Mouse (Mus musculus) testis, adult 2 months (tissue): ENCODE measurements around the gene D930007J09Rik. TPM values are rescaled to one million over a fixed set of nuclear protein-coding genes. Genes with fewer than 3 reads are reported as not detected.
A peak's percentile ranks its signal among the peaks of the same experiment; 100 is the strongest.

Experiments
- H3K27ac ChIP-seq: fragments of 200-500 bp; 2 replicates; pipeline ENCODE4 v1.5.1; 2012; ENCODE audit warnings: low read depth, low read length; ENCODE audit not compliant: control insufficient read depth, insufficient read depth
- H3K27me3 ChIP-seq: fragments of 200-500 bp; 2 replicates; pipeline ENCODE4 v1.6.1; 2012; ENCODE audit warnings: mild to moderate bottlenecking, low read length, moderate library complexity; ENCODE audit not compliant: control insufficient read depth, insufficient read depth
- H3K36me3 ChIP-seq: fragments of 200-500 bp; 2 replicates; pipeline ENCODE4 v1.6.1; 2012; ENCODE audit warnings: mild to moderate bottlenecking, low read length; ENCODE audit not compliant: control insufficient read depth, insufficient read depth
- H3K4me1 ChIP-seq: fragments of 200-500 bp; 2 replicates; pipeline ENCODE4 v1.6.1; 2012; ENCODE audit warnings: low read length; ENCODE audit not compliant: control insufficient read depth, insufficient read depth
- H3K4me3 ChIP-seq: fragments of 200-500 bp; 2 replicates; pipeline ENCODE4 v1.5.1; 2012; ENCODE audit warnings: low read depth, mild to moderate bottlenecking, low read length, moderate library complexity, mixed read lengths; ENCODE audit not compliant: control insufficient read depth
- CTCF ChIP-seq: fragments of 200-500 bp; IDR thresholded peaks from 2 replicates; pipeline ENCODE4 v1.5.1; 2012; ENCODE audit warnings: low read depth, mild to moderate bottlenecking, inconsistent platforms, low read length, moderate library complexity; ENCODE audit not compliant: control insufficient read depth, insufficient read depth, insufficient replicate concordance
- POLR2A ChIP-seq: fragments of 200-500 bp; IDR thresholded peaks from 2 replicates; pipeline ENCODE4 v1.6.1; 2012; ENCODE audit warnings: low read depth, mild to moderate bottlenecking, inconsistent platforms, low read length, moderate library complexity; ENCODE audit not compliant: control insufficient read depth
- polyA plus RNA-seq: library from polyadenylated mRNA; depleted of rRNA; stranded (reverse); fragments of >200 nt; gene quantifications from 2 replicates; pipeline ENCODE4 v1.2.3, GENCODE M21; 2012

Gene D930007J09Rik
- polyA plus RNA-seq, 1 experiment, result not detected

GRCm38 (mm10) chr13:32819241-32819640, 16.6 kb upstream of the D930007J09Rik start:
- Histone ChIP-seq H3K36me3 (no peaks in the 10 kb centered on the region), H3K27me3 (no peaks in the 10 kb centered on the region), H3K27ac (no peak overlapping the region), H3K4me1 (no peaks in the 10 kb centered on the region), H3K4me3 (no peak overlapping the region)
- TF ChIP-seq POLR2A (no peak), CTCF (no peak)

- Histone ChIP-seq H3K27ac (no peak overlapping the region), H3K4me1 (peaks cover 7% of the 10 kb centered on the region), H3K27me3 (no peaks in the 10 kb centered on the region), H3K4me3 (no peak overlapping the region), H3K36me3 (no peaks in the 10 kb centered on the region)
- TF ChIP-seq CTCF (no peak), POLR2A (no peak)
Measured at GRCm38 (mm10) chr13:32807624-32808023, 5.0 kb upstream of the D930007J09Rik start.

DNA sequence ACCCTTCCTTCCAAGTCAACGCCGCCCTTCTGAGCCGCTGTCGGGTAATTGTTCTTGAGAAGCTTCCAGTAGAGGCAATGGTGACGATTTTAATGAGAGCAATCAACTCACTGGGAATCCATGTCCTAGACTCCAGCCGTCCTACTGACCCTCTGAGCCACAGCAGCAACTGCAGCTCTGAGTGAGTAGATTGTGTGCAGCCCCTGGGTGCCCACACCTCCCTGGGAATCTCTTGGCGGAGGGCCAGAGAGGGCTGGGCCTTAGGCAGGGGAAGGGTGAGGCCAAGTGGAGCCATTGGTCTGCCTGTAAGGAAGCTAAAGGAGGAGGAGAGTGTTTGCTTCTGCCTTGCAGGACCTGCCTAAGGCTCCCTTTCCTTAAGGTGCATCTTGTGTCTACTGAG, 4.2 kb upstream of the D930007J09Rik start:
- H3K27ac ChIP-seq, result no peak overlapping the region
- TF ChIP-seq POLR2A (no peak), CTCF (no peak)
- peaks cover 8% of the 10 kb centered on the region for H3K4me1 ChIP-seq

DNA sequence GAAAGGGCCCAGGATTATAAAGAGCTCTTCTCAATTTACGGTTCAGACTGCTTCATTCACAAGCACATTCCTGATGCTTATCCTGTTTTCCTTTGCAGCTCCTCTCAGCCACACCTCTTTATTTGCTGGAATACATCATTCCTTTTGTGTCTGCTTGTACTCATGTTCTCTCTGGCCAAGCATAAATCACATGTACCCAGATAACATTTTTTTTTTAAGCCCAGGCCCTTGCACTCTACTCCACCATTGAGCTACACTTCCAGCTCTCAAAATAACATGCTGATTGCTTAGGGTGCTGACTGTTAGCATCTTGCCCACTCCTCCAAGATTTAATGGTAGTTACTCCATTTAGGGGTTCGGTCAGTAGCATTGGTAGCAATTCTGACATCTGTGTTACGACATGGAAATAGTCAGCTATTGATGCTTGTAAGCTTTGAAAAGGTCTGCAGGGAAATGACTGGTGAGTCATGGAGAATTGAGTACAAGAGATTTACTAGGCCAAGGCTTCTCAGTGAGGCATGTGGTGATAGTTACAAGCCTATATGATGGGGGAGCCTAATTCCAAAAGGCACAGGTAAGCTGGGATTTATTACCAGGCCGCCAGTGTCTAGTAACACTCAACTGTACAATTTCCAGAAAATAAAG, 1.2 kb upstream of the D930007J09Rik start:
- H3K27ac ChIP-seq, result no peak overlapping the region; the same call in 1 of the 2 replicates
- no peak for TF ChIP-seq CTCF
- TF ChIP-seq POLR2A, result no peak
- no peaks in the 10 kb centered on the region for H3K36me3 ChIP-seq
- H3K4me3 ChIP-seq, result no peak overlapping the region
- H3K4me1 ChIP-seq, result peaks cover 8% of the 10 kb centered on the region
- no peaks in the 10 kb centered on the region for H3K27me3 ChIP-seq

More for the DNA sequence above, 4.2 kb upstream of the D930007J09Rik start:
- H3K36me3 ChIP-seq, result no peaks in the 10 kb centered on the region
- no peaks in the 10 kb centered on the region for H3K27me3 ChIP-seq
- H3K4me3 ChIP-seq, result no peak overlapping the region

DNA sequence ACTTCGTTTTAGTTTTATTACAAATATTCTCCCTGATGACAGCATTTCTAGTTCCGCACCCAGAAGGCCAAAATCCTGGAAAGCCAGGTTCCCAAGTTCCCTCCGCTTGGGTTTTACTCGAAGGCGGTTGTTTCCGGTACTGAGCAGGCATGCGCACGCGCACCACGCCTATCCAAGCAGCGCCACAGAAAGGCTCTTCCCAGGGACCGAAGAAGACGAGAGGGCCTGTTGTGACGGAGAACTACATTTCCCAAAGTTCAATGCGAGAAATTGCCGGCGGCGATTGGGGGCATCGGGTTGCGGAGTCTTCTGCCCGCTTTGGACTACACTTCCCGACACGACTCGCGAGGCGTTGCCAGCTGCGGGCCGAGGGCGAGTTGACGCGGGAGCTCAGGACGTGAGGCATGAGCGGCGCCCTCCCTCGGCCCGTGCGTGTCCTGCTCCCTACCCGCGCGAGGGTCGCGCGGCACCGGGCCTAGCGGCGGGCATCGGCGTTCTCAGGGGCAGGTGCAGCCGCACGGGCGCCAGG, 892 bp downstream of the D930007J09Rik start, which contains the start of gene Wrnip1:
TSS of gene Wrnip1 (plus strand) at position 346 of the 529 bp plus-strand sequence.
- H3K4me1 ChIP-seq, result peaks cover 8% of the 10 kb centered on the region
- peak within 1 kb of the TSS; percentile 89 for H3K27ac ChIP-seq
- H3K4me3 ChIP-seq, result peak within 1 kb of the TSS; percentile 84
- TF ChIP-seq POLR2A (peak; percentile 88), CTCF (no peak; the same call in 1 of the 2 replicates)
- H3K27me3 ChIP-seq, result no peaks in the 10 kb centered on the region
- H3K36me3 ChIP-seq, result no peaks in the 10 kb centered on the region

DNA sequence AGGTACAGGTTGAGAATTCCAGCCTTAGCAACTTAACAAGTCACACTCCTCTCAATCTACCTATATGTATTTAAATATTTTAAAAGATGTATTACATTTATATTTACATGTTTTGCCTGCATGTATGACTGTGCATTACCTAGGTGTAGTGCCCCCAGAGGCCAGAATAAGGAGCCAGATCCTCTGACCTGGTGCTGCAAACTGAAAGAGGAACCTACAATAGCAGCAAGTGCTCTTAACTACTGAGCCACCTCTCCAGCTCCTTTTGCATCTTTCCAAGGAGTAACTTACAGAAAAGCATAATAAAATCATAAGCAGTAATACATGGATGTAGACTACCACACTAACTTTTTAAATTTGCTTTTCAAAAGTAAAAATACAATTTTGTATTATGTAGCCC, 1.8 kb downstream of the D930007J09Rik start:
- H3K4me1 ChIP-seq, result peaks cover 8% of the 10 kb centered on the region
- H3K27ac ChIP-seq, result peak overlapping the region; percentile 89; the same call in 1 of the 2 replicates
- H3K4me3 ChIP-seq, result peak overlapping the region; percentile 44; the same call in 1 of the 2 replicates
- no peaks in the 10 kb centered on the region for H3K36me3 ChIP-seq
- no peaks in the 10 kb centered on the region for H3K27me3 ChIP-seq
- TF ChIP-seq POLR2A (no peak), CTCF (no peak)

DNA sequence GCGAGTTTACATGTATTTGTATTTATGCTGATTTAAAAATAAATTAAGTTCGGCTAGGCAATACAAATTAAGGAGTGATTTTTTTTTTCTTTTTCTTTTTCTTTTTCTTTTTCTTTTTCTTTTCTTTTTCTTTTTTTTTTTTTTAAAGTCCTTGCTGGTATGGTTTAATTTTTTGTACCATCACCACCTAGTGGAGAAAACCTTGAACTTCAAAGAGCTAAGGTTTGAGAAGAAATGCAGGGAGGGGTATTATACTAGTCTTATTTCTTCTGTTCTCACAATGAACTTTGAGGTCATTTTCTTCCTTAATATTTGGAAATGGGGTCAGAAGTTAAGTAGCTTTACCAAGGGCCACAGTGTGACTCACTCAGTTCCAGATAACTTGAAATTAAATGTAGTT, 3.5 kb downstream of the D930007J09Rik start:
- peaks cover 8% of the 10 kb centered on the region for H3K4me1 ChIP-seq
- no peak for TF ChIP-seq POLR2A
- no peak for TF ChIP-seq CTCF
- no peaks in the 10 kb centered on the region for H3K36me3 ChIP-seq
- H3K4me3 ChIP-seq, result no peak overlapping the region
- H3K27me3 ChIP-seq, result no peaks in the 10 kb centered on the region
- H3K27ac ChIP-seq, result no peak overlapping the region
